Mouse (Mus musculus) megakaryocyte, embryonic 14.5 days (primary cell): ENCODE results near the gene Raf1.

ENCODE experiments used
- FLI1 ChIP-seq: IDR thresholded peaks from 2 replicates; pipeline ENCODE4 v1.6.1; 2012; ENCODE audit warnings: low read length, inconsistent platforms, mixed read lengths
- GATA1 ChIP-seq: IDR thresholded peaks from 3 replicates; pipeline ENCODE4 v1.6.1; 2012; ENCODE audit warnings: mixed read lengths, low read length, inconsistent platforms, borderline replicate concordance

DNA sequence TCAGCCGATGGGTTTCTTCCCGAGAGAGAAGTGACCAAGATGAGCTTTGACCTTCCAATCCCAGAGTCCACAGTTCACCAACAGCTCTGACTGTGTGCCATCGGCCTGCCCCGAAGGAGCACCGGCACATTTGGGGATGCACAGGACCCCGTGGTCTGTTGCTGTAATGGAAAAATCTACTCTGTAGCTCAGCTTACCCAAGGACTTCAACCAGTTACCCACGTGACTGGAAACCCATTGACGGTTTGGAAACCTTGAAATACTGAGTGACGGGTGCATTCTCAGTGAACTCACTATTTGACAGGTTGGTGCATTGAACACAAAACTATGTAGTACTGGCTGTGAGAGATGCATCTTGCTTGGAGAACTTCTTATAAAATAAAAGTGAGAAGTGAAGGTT, 98.5 kb downstream of the Raf1 start:
- no peak for TF ChIP-seq GATA1
- TF ChIP-seq FLI1: no peak
